Mouse (Mus musculus) cortical plate, adult 2 months (tissue): ENCODE measurements around the gene Fzr1. TPM values are rescaled to one million over a fixed set of nuclear protein-coding genes. Genes with fewer than 3 reads are reported as not detected.

Source experiments
- H3K27ac ChIP-seq: fragments of 200-500 bp; 2 replicates; pipeline ENCODE4 v1.5.1; 2012; ENCODE audit warnings: low read length, control low read depth, inconsistent platforms; ENCODE audit not compliant: insufficient read depth
- H3K4me1 ChIP-seq: fragments of 200-500 bp; 2 replicates; pipeline ENCODE4 v1.6.1; 2011; ENCODE audit warnings: low read length; ENCODE audit not compliant: control insufficient read depth, insufficient read depth
- H3K4me3 ChIP-seq: fragments of 200-500 bp; 2 replicates; pipeline ENCODE4 v1.5.1; 2011; ENCODE audit warnings: mild to moderate bottlenecking, low read length, control low read depth; ENCODE audit not compliant: insufficient read depth
- CTCF ChIP-seq: fragments of 200-500 bp; IDR thresholded peaks from 2 replicates; pipeline ENCODE4 v1.5.1; 2011; ENCODE audit warnings: mild to moderate bottlenecking, control low read depth, low read length; ENCODE audit not compliant: insufficient read depth; ENCODE audit errors: extremely low read depth
- POLR2A ChIP-seq: fragments of 200-500 bp; IDR thresholded peaks from 2 replicates; pipeline ENCODE4 v1.6.1; 2011; ENCODE audit warnings: mild to moderate bottlenecking, low read length, control low read depth; ENCODE audit not compliant: insufficient read depth; ENCODE audit errors: extremely low read depth
- polyA plus RNA-seq: library from polyadenylated mRNA; depleted of rRNA; stranded (reverse); fragments of >200 nt; gene quantifications from 2 replicates; pipeline ENCODE4 v1.2.3, GENCODE M21; 2012; rRNA removed

Fzr1 gene
- polyA plus RNA-seq: 75.5 and 76.0 TPM in 2 replicates

- TF ChIP-seq CTCF (no peak), POLR2A (peak; percentile 56; the same call in 1 of the 2 replicates)
- peaks cover 7% of the 10 kb centered on the region; the same call in 1 of the 2 replicates for H3K4me1 ChIP-seq
- no peak within 1 kb of the TSS for H3K27ac ChIP-seq
- H3K4me3 ChIP-seq: peak within 1 kb of the TSS; percentile 89
Observed at GRCm38 (mm10) chr10:81377793-81378552, at the start of gene Fzr1. Gene Fzr1, minus strand, starts transcription at chr10:81378516.

GRCm38 (mm10) chr10:81427804-81428506, 49.6 kb upstream of the Fzr1 start:
- no peak for TF ChIP-seq POLR2A
- no peak for TF ChIP-seq CTCF
- Histone ChIP-seq H3K4me3 (no peak overlapping the region; the same call in 1 of the 2 replicates), H3K4me1 (peaks cover 7% of the 10 kb centered on the region; the same call in 1 of the 2 replicates), H3K27ac (no peak overlapping the region)

GRCm38 (mm10) chr10:81427327-81427726, 49.0 kb upstream of the Fzr1 start:
- Histone ChIP-seq H3K4me1 (peaks cover 7% of the 10 kb centered on the region; the same call in 1 of the 2 replicates), H3K27ac (peak overlapping the region; percentile 74; the same call in 1 of the 2 replicates), H3K4me3 (peak overlapping the region; percentile 80)
- no peak for TF ChIP-seq CTCF
- no peak for TF ChIP-seq POLR2A

- H3K4me3 ChIP-seq: peak overlapping the region; percentile 80
- H3K27ac ChIP-seq: peak overlapping the region; percentile 85
- H3K4me1 ChIP-seq: peaks cover 7% of the 10 kb centered on the region; the same call in 1 of the 2 replicates
- TF ChIP-seq POLR2A: no peak
- TF ChIP-seq CTCF: no peak
Observed at GRCm38 (mm10) chr10:81426897-81427296, 48.6 kb upstream of the Fzr1 start.

GRCm38 (mm10) chr10:81426081-81426671, 47.9 kb upstream of the Fzr1 start:
- TF ChIP-seq CTCF (no peak), POLR2A (no peak)
- Histone ChIP-seq H3K4me3 (peak overlapping the region; percentile 80), H3K27ac (peak overlapping the region; percentile 85; the same call in 1 of the 2 replicates), H3K4me1 (peaks cover 7% of the 10 kb centered on the region; the same call in 1 of the 2 replicates)

- peak overlapping the region; percentile 80; the same call in 1 of the 2 replicates for H3K4me3 ChIP-seq
- TF ChIP-seq CTCF (no peak), POLR2A (no peak)
- no peak overlapping the region for H3K27ac ChIP-seq
- H3K4me1 ChIP-seq: peaks cover 7% of the 10 kb centered on the region; the same call in 1 of the 2 replicates
Observed at GRCm38 (mm10) chr10:81425236-81425850, 47.0 kb upstream of the Fzr1 start.

- no peak for TF ChIP-seq CTCF
- no peak for TF ChIP-seq POLR2A
- H3K4me1 ChIP-seq: peaks cover 7% of the 10 kb centered on the region; the same call in 1 of the 2 replicates
- H3K4me3 ChIP-seq: peak overlapping the region; percentile 80
- 0 out of 2 replicates have a peak overlapping the region, but pooled peaks have one; percentile 55 for H3K27ac ChIP-seq
Observed at GRCm38 (mm10) chr10:81424246-81425051, 46.1 kb upstream of the Fzr1 start.

- Histone ChIP-seq H3K4me1 (peaks cover 8% of the 10 kb centered on the region; the same call in 1 of the 2 replicates), H3K27ac (no peak overlapping the region), H3K4me3 (no peak overlapping the region)
- no peak for TF ChIP-seq POLR2A
- TF ChIP-seq CTCF: no peak
Observed at GRCm38 (mm10) chr10:81423476-81424245, 45.3 kb upstream of the Fzr1 start.
